Mouse (Mus musculus) spleen, postnatal 4 days (tissue): Measurements from ENCODE around the gene Kcnmb1.

Experiments
- DNase-seq, 2 experiments: peaks; one replicate each; pipeline ENCODE4 v3.0.0; 2022; ENCODE audit warnings: low spot score in 2 of 2

Gene Kcnmb1

DNA sequence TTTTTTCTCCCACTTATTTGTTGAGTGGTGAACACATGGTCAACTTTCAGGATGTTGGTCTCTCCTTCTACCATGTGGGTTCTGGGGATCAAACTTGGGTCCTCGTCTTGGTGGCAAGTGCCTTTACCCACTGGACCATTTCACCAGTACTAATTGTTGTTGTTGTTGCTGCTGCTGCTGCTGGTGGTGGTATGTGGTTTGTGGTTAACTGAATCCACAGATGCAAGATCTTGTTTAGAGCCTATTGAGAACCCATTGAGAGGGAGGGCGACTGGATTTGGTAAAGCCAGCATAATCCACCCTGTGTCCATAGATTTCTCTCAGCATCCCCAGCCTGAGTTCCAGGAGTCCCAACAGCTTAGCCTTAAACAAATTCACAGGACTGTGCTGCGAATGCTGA, 37.6 kb downstream of the Kcnmb1 start:
- DNase-seq = no peak

DNA sequence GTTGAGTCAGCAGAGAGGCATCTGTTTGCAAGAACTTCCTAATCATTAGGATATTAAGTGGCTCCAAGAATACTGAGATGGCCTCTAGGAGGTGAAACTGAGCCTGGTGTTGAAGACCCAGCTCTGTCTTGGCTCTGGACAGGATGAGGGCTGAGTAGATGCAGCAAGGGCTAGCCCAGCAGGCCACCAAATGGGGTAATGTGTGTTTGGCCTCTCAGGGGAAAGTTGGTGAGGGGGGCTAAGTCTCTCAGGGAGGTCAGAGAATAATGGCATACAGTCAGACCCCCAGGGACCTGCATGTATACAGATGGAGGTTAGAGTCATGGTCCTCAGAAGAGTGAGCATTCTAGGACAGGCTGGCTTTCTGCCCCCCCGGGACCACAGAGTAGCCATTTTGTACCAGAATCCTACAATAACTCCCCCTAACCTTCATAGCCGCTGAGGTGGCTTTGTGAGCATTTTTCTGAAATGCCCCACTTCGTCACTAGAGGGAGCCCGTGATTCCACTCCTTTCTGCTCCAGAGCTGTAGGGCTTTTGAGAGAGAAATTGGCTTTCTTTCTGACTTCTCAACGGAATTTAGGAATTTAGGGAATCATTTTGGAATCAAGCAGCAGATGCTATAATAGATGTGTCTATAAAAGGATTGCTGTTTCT, 39.3 kb downstream of the Kcnmb1 start:
- peak; percentile 43 to 78 for DNase-seq

- DNase-seq = no peak
Measured at GRCm38 (mm10) chr11:34002593-34002965, 39.8 kb downstream of the Kcnmb1 start.

DNA sequence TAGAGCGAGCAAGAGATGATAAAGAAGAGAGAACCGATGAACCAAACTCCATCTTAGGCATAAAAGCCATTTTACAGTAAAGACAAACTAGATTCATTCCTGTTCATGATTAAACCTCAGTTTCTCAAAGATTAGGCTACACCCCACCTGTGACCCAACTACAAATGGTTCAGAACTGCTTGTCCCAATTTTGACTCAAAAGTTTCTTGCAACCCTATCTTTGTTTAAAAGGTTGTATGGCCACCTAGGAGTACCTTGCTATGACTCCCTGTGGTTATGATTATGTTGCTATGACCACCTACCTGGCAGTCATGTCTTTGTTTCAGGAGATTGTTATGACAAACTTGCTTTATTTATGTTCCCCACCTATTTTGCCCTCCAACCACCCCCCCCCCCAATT, 44.8 kb downstream of the Kcnmb1 start:
- no peak for DNase-seq

GRCm38 (mm10) chr11:34008214-34008613, 45.4 kb downstream of the Kcnmb1 start:
- DNase-seq = peak; percentile 40 to 74

DNA sequence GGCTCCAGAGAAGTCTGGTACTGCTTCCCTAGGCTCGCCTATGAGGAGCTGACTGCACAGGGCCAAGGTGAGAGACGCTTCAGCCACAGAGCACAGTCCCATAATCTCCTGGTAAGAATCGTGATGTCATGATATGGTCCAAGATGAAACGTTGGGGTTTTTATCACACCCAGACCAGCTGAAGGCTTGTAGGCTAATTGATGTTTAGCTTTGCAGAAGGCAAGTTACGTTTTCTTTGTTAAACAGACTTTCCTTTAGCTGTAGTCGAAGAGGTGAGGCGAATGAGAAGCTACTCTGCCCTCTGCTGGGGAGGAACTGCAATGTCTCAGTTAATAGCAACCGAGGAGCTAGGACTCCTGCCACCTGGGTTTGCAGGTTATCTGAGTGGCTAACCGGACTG, 45.9 kb downstream of the Kcnmb1 start:
- peak; percentile 63 to 81 for DNase-seq

DNA sequence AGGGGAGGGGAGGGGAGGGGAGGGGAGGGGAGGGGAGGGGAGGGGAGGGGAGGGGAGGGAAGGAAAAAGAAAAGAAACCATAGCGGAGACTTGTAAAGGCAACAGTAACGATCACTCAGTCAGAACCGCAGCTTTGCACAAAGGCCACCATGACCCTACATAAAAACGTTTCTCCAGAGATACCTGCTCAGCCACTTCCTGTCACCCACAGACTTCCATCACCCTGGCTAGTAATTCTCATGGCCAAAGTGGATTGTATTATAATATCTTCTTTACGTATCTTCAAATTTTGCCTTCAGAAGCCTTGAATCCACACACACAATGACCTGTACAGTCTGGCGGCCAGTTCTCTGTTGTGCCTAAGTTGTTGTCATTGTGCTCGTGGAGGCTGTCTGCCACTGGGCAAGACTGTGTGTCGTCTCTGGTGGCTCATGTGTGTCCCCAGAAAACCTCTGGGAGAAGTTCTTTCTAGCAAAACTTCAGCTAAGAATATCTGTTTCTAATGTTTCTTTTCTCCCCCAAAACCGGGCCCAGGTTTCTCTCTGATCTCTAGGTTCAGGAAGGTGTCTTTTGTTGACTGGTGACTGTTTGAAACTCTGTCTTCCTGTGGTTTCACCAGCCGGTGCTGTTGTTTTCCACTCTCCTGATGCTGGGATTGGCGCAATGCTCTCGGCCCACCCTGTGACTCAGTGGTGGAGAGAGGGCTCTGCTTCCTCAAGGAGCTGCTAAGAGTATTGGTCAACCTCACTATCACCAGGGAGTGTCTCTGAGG, 46.7 kb downstream of the Kcnmb1 start:
- no peak for DNase-seq

DNA sequence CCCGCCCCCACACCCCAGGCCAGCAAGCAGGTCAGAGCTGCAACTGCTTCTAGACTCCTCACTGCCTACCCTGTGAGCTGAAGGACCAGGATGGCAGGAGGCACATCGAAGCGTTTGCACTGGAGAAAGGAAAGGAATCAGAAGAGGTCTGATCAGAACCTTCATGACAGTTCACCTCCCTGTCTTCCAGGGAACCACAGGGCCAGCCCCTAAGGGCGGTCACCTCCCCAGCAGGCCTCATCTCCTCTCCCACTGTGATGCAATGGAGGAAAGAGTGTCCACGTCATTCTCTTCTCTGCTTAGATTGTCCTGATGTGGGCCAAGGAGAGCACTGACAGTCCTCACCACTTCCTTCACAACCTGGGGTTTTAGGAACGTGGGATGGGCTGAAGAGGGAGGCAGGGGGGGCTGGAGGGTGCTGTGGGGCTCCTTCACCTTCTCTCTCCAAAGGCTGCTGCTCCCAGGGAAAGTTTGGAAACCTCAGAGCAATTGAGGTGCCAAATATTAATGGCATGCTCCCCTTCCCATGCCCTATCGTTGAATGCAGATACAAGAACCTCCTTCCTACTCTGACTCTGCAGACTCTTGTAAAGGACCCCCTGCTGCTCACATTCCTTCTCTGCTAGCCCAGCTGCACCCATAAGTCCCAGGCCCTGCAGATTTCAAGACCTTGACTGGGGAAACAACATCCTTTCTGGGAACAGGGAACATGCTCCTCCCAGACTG, 47.5 kb downstream of the Kcnmb1 start:
- no peak for DNase-seq

DNA sequence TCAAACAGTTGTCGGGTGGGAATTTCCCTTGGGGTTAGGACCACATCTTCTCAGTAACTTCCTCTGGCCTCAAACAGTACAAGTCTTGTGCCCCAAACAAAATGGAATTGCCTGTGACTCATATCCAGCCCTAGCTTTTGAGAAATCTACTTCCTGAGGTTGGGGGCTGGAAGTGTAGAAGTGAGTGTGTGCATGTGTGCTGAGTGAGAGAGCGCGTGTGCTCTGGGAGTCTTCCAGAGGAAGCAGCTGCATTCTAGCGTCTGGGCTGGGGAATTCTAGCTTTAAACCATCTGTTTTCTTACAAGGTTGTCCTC, 48.0 kb downstream of the Kcnmb1 start:
- DNase-seq = no peak

DNA sequence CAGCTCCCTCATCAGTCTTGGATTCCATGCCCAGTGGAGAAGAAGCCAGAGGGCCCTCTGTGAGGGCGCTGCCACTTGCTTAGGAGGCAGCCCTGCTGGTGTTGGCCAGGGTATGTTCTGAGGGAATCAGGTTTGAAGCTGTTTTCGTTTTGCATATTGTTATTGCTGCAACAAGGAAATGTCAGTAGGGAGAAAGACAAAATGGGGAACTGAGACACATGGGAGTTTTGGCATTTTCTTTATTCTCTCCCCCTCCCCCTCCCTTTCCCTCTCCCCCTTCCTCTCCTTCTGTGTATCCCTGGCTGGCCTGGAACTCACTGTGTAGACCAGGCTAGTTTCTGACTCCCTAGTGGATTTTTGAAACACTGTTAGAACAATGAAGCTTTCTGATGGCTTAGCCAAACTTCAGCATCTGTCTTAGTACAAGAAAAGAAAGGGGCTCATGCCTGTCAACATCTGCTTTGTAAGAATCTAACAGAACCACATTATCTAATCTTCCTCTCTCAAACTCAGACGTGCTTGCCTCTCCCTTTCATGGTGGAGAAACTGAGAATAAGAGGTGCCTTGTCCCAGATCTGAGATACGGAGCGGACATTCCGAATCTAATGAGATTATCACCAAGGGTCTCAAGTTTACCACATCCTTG, 49.3 kb downstream of the Kcnmb1 start:
- DNase-seq = no peak
